Mouse (Mus musculus): ENCODE data around the gene Spp2. TPM values are rescaled to one million over a fixed set of nuclear protein-coding genes. Genes with fewer than 3 reads are reported as not detected.

Spp2 gene
- polyA plus RNA-seq (2021) = 0.09 TPM

DNA sequence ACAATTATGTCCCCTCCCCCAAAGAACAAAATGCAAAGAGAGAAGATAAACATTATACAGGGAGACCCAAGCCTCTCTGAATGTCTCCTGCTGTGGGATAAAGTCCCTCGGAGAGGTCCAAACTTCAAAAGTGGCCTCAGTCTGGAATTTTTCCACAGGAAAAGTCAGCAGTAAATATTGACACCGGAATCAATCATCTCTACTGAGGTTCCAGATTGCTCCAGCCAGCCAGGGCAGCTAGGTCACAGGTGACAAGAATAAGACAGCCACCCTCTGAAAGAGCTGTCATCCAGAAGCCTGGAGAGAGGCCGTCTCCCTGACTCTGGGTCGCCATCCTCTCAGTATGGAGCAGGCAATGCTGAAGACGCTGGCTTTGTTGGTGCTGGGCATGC lies at the start of gene Spp2:
TSS of gene Spp2 (plus strand) at position 155 of the 392 bp plus-strand sequence.
- in situ Hi-C loops (cut with MboI; ENCODE audit: low pct_unique_long_range_greater_than_20kb) = no loop called here
- no peak for TF ChIP-seq CTCF (IDR thresholded peaks at IDR 0.05)
- POLR2A ChIA-PET = interaction anchor here (0.6 kb wide), 1 partner anchor 133 kb away, joined by 4 read pairs; no protein-coding TSS in a partner anchor
- DNase-seq (ENCODE audit: low read depth, low spot score) (no peak), ATAC-seq (no peak)
- CTCF ChIA-PET = interaction anchor here (0.9 kb wide), 1 partner anchor 40 kb away, joined by 4 read pairs; no protein-coding TSS in a partner anchor
- H3K27me3 ChIP-seq = no peaks in the 10 kb centered on the region

DNA sequence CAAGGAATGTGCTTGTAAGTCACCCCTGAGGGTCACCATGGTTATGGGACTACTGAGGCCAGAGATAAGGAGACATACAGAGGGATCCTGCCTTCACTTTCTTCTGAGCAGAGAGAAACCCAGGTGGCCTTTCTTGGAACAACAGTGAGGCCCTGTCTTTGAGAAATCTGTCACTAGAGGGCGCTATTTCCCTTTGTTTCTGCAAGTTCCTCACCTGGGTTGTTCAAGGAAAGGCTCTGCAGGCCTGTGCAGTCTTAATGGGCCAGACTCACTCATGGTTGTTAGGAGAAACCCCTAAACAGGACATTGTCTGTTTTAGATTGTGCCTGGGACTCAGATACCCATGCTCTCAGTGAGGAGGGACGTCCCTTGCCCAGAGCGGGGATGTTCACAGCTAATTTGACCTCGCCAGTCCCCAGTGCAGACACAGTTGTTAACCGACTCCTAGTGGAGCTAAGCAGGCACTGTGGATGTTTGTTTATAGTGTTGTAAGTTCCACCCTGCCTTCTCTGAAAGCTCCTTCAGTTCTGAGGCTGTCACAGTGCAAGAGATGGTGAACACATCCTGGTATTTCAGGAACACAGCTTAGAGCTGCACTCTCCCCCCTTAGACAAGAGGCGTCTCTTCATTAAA lies 49.2 kb upstream of the Spp2 start:
- POLR2A ChIA-PET = no interaction called here
- H3K27me3 ChIP-seq = no peaks in the 10 kb centered on the region
- in situ Hi-C loops (cut with MboI; ENCODE audit: low pct_unique_long_range_greater_than_20kb) = loop anchor here (5.0 to 10.0 kb wide), 5 partner anchors 65 to 837 kb away; no protein-coding TSS in a partner anchor
- DNase-seq (ENCODE audit: low read depth, low spot score) = peak; percentile 77
- CTCF ChIA-PET = interaction anchor here (0.7 to 2.1 kb wide), 8 partner anchors 10 to 388 kb away, joined by 3 to 14 read pairs (median 3); no protein-coding TSS in a partner anchor
- ATAC-seq = peak; percentile 58
- TF ChIP-seq CTCF (IDR thresholded peaks at IDR 0.05) = peak; percentile 85

DNA sequence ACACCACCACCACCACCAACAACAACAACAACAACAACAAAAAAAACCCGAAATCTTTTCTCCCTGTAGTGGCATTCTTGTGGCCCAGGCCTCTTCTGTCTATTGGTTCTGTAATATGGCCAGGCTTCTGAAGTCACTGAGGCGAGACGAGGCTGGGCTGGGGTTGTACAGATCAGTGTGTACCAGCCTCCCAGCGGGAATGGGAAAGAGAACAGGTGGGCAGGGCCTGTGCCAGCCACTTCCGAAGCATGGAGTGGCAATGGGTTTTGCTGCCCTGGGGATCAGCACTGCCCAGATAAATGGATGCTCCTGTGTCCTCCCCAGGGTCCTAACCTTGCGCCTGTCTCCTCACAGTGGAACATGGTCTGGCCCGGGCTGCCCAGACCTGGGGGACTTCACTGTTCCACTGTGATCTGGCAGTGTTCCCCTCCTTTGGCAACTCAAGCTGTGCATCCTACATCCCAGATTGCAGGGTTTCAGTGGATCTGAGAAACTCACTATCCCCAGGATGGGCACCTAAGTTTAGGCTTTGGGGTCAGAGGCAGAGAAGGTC lies 48.6 kb upstream of the Spp2 start:
- DNase-seq (ENCODE audit: low read depth, low spot score) = no peak
- POLR2A ChIA-PET = no interaction called here
- CTCF ChIA-PET = interaction anchor here (0.7 to 2.1 kb wide), 8 partner anchors 9 to 387 kb away, joined by 3 to 14 read pairs (median 3); no protein-coding TSS in a partner anchor
- no peaks in the 10 kb centered on the region for H3K27me3 ChIP-seq
- ATAC-seq = no peak
- in situ Hi-C loops (cut with MboI; ENCODE audit: low pct_unique_long_range_greater_than_20kb) = loop anchor here (5.0 to 10.0 kb wide), 5 partner anchors 64 to 837 kb away; no protein-coding TSS in a partner anchor
- no peak for TF ChIP-seq CTCF (IDR thresholded peaks at IDR 0.05)

DNA sequence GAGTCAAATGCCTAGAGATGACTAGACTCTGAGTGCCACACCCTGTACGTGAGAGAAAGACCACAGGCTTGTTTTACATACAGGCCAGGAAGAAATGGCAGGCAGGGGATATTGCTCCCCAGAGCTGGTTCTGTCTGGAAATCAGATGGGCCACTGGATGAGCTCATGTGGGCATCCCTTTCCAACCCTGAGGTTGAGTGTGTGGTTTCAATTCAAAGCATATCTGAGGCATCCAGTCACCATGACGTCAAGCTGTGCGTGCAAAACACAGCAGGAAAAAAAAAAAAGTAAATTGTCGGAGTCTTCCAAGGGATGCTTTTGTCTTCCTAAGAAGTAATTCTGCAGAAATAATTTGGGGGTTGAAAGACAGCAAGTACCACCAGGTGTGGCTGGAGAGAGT lies 45.7 kb upstream of the Spp2 start:
- POLR2A ChIA-PET = interaction anchor here (0.7 to 0.9 kb wide), 2 partner anchors 169 to 763 kb away, joined by 5 to 10 read pairs; no protein-coding TSS in a partner anchor
- H3K27me3 ChIP-seq = no peaks in the 10 kb centered on the region
- peak; percentile 85 for DNase-seq (ENCODE audit: low read depth, low spot score)
- CTCF ChIA-PET = interaction anchor here (1.1 kb wide), 1 partner anchor 11 kb away, joined by 3 read pairs; no protein-coding TSS in a partner anchor
- no peak for TF ChIP-seq CTCF (IDR thresholded peaks at IDR 0.05)
- in situ Hi-C loops (cut with MboI; ENCODE audit: low pct_unique_long_range_greater_than_20kb) = no loop called here
- ATAC-seq = no peak

DNA sequence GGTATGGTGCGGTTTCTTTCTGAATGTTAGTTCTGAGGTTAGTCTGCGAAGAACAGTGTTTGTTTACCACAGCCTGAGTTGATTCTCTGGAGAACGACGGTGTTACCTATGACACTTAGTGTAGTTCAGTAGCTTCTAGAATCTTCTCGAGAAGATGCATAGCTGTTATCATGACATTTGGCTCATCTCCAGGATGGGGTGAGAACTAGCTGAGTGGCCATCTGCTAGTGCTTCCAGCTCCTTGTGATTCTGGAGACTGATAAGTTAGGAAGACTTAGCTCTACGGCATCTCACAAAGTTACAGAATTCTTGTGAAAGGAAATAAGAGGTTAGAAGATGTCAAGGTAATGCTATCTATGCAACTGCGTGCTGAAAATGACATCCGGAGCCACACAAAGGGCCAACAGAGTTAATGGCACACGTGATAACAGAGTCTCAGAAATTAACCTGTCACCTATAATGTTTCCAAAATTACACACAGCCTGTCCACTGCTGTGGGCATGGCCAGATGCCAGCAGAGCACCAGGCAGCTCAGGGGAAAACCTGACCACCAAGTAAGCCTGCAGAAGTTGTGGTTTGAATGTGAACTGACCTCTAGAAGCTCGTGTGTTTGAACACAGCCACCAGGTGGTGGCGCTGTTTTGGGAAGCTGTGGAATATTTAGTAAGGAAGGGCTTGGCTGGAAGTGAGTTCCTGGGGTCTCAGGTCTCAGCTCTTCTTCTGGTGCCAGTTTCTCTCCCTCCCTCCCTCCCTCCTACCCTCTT lies 39.7 kb upstream of the Spp2 start:
- no peak for DNase-seq (ENCODE audit: low read depth, low spot score)
- no peak for ATAC-seq
- ChIA-PET POLR2A (no interaction called here), CTCF (interaction anchor here (0.9 to 3.9 kb wide), 7 partner anchors 10 to 39 kb away, joined by 3 to 14 read pairs (median 4); partner anchors contain the start of gene Spp2)
- in situ Hi-C loops (cut with MboI; ENCODE audit: low pct_unique_long_range_greater_than_20kb) = no loop called here
- no peaks in the 10 kb centered on the region for H3K27me3 ChIP-seq
- peak; percentile 70 for TF ChIP-seq CTCF (IDR thresholded peaks at IDR 0.05)

DNA sequence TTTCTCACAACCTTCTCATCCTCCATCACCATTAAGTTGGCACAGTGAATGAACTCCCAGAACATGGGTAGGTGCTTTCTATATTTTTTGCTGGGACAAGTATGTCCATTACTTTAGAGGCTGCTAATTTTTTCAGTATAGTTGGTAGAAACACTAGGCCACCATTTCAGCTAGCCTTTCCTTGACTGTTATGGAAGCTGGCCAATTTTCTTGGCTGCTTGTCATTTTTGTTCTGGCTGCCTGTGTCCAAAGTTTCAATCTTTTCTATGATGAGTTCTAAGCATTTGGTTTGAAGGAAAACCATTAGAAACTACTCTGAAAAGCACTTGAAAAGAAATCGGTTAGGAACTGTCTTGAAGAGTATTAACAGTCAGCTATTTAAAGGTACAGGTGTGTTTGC lies 28.3 kb upstream of the Spp2 start:
- ChIA-PET POLR2A (no interaction called here), CTCF (interaction anchor here (0.9 kb wide), 1 partner anchor 11 kb away, joined by 3 read pairs; no protein-coding TSS in a partner anchor)
- H3K27me3 ChIP-seq = no peaks in the 10 kb centered on the region
- no peak for ATAC-seq
- TF ChIP-seq CTCF (IDR thresholded peaks at IDR 0.05) = no peak
- in situ Hi-C loops (cut with MboI; ENCODE audit: low pct_unique_long_range_greater_than_20kb) = no loop called here
- DNase-seq (ENCODE audit: low read depth, low spot score) = no peak

DNA sequence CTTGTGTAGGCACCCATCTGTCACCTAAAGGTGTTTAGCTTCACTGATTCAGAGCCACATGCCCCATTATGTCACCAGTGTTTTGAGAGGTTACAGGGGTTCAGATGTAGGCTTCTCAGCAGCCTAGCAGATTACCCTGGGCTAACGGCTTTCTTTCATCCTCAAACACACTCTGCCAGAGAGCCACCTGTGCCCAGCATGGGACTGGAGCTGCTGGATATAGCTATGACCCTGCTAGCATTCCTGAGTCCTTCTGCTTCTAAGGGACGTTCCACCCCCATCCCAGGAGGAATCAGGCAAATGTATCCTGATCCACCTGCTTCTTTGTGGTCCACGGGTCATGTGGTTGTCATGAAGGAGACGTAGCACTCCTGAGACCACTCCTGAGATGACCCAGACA lies 15.1 kb upstream of the Spp2 start:
- ChIA-PET CTCF (no interaction called here), POLR2A (no interaction called here)
- no peaks in the 10 kb centered on the region for H3K27me3 ChIP-seq
- in situ Hi-C loops (cut with MboI; ENCODE audit: low pct_unique_long_range_greater_than_20kb) = no loop called here
- TF ChIP-seq CTCF (IDR thresholded peaks at IDR 0.05) = no peak
- ATAC-seq (no peak), DNase-seq (ENCODE audit: low read depth, low spot score) (no peak)

DNA sequence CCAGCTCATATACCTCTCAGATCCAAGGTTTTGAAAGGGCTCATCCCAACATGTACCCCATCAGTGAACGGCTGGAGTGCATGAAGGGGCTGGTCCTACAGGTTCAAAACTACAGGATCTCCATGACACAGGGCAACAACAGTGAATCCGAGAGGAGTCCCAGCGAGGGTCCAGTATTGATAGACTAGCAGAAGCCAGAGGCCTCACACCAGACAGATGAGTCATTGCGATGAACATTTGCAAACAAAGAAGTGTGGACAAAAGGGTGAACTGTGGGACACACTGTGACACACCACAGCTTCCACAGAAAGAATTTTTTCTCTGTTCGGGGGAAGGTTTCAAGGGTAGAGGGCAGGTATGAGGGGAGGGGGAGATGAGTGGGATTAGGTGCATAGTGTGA lies 13.4 kb upstream of the Spp2 start:
- TF ChIP-seq CTCF (IDR thresholded peaks at IDR 0.05) = no peak
- POLR2A ChIA-PET = no interaction called here
- in situ Hi-C loops (cut with MboI; ENCODE audit: low pct_unique_long_range_greater_than_20kb) = no loop called here
- no peak for DNase-seq (ENCODE audit: low read depth, low spot score)
- no peak for ATAC-seq
- no peaks in the 10 kb centered on the region for H3K27me3 ChIP-seq
- CTCF ChIA-PET = no interaction called here

DNA sequence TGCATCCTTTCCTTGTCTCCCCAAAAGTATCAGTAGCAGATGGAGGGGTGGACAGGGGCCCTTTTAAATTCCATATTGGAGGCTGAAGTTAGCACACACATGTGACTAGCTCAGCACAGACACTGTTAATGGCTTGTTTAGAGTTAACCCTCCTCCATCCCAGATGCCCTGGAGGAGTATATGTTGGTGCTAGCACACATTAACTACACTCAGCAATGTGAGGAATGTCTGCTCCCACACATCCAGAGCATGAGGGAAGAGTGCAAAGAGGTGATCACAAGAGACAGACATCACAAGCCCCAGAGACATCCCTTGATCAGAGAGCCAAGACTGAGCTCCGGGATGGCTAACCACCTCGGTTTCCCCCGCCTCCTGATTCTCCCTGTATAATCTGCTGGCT lies 3.4 kb upstream of the Spp2 start:
- CTCF ChIA-PET = interaction anchor here (1.3 kb wide), 1 partner anchor 36 kb away, joined by 3 read pairs; no protein-coding TSS in a partner anchor
- in situ Hi-C loops (cut with MboI; ENCODE audit: low pct_unique_long_range_greater_than_20kb) = no loop called here
- H3K27me3 ChIP-seq = no peaks in the 10 kb centered on the region
- POLR2A ChIA-PET = interaction anchor here (0.5 to 0.7 kb wide), 2 partner anchors 286 to 329 kb away, joined by 3 to 4 read pairs; no protein-coding TSS in a partner anchor
- TF ChIP-seq CTCF (IDR thresholded peaks at IDR 0.05) = no peak
- ATAC-seq = peak; percentile 46
- peak; percentile 3 for DNase-seq (ENCODE audit: low read depth, low spot score)

DNA sequence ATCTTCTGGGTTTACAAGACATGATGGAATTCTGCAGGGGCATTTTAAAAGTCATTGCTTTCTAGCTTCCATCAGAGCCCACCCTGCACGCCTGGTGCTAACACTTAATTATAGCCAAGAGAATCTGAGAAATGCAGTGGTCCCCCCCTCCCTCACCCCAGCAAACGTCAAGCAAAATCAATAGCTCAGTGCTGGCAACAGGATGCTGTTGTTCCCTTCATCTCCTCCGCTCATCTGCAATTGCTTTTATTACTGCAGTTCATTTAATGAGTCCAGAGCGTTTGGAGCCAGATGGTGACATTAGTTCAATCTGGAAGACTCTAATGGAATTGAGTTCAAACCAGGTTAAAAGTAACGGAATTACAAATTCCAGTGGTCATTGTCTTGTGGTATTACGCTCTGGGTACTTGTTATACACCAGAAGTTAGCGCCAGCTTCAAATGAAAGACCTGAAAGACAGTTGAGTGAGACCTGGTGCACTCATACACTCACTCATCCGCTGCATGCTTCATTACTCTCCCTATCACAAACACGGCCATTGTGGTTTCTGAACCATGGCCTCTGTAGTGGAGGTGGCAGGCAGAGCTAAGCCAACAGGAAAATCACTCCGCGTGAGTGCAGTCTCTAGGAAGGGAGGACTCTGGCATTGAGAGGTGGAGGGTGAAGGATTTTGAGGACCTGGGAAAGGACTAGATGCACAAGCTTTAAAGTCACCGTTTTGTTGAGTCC lies 519 bp upstream of the Spp2 start:
- ChIA-PET POLR2A (no interaction called here), CTCF (interaction anchor here (0.9 kb wide), 1 partner anchor 40 kb away, joined by 4 read pairs; no protein-coding TSS in a partner anchor)
- H3K27me3 ChIP-seq = no peaks in the 10 kb centered on the region
- ATAC-seq (no peak), DNase-seq (ENCODE audit: low read depth, low spot score) (peak; percentile 10)
- no peak for TF ChIP-seq CTCF (IDR thresholded peaks at IDR 0.05)
- in situ Hi-C loops (cut with MboI; ENCODE audit: low pct_unique_long_range_greater_than_20kb) = no loop called here
